Mouse (Mus musculus) embryonic facial prominence, embryonic 15.5 days (tissue): Measurements from ENCODE around the gene Ythdf1. TPM values are rescaled to one million over a fixed set of nuclear protein-coding genes. Genes with fewer than 3 reads are reported as not detected.

ENCODE experiments used
- ATAC-seq: fragments of 200-750 bp; cut with Nextera tagmentation; 2 replicates; pipeline ENCODE4 v1.8.0; 2017; ENCODE audit warnings: low read depth, moderate TSS enrichment; ENCODE audit not compliant: insufficient number of reproducible peaks, low FRiP score, low TSS enrichment
- H3K27ac ChIP-seq: fragments of 300-500 bp; sonication (generic); replicated peaks from 2 replicates; pipeline ENCODE4 v1.5.1; 2015; ENCODE audit warnings: mild to moderate bottlenecking, inconsistent platforms
- H3K27me3 ChIP-seq: fragments of 300-500 bp; sonication (generic); 2 replicates; pipeline ENCODE4 v1.6.1; 2015; ENCODE audit warnings: inconsistent platforms
- H3K36me3 ChIP-seq: fragments of 300-500 bp; sonication (generic); 2 replicates; pipeline ENCODE4 v1.6.1; 2015; ENCODE audit warnings: mild to moderate bottlenecking, inconsistent platforms
- H3K4me1 ChIP-seq: fragments of 300-500 bp; sonication (generic); 2 replicates; pipeline ENCODE4 v1.6.1; 2015; ENCODE audit warnings: inconsistent platforms
- H3K4me2 ChIP-seq: fragments of 300-500 bp; sonication (generic); replicated peaks from 2 replicates; pipeline ENCODE4 v1.6.1; 2015; ENCODE audit warnings: mild to moderate bottlenecking, inconsistent platforms
- H3K4me3 ChIP-seq: fragments of 300-500 bp; sonication (generic); replicated peaks from 2 replicates; pipeline ENCODE4 v1.5.1; 2015; ENCODE audit warnings: mild to moderate bottlenecking, inconsistent platforms
- H3K9ac ChIP-seq: fragments of 300-500 bp; sonication (generic); 2 replicates; pipeline ENCODE4 v1.6.1; 2015; ENCODE audit warnings: inconsistent platforms
- H3K9me3 ChIP-seq: fragments of 300-500 bp; sonication (generic); replicated peaks from 2 replicates; pipeline ENCODE4 v1.6.1; 2016; ENCODE audit warnings: inconsistent platforms
- WGBS: fragments of 180-500 bp; shearing (Covaris S2); methylation state at CpG from one replicate; pipeline ENCODE4 v1.1.7; 2015; 5-methylcytosine and 5-hydroxymethylcytosine counted together
- polyA plus RNA-seq: library from polyadenylated mRNA; unstranded; fragments of >200 nt; fragmentation: Nextera tagmentation; extraction: Ambion mirVana; gene quantifications from 2 replicates; pipeline ENCODE4 v1.2.1, GENCODE M21; 2015

The Ythdf1 gene
- polyA plus RNA-seq: 57.9 and 59.7 TPM in 2 replicates

- Histone ChIP-seq H3K9me3 (no peaks in the 10 kb centered on the region), H3K9ac (peak within 1 kb of the TSS; percentile 100), H3K4me3 (peak within 1 kb of the TSS; percentile 100), H3K4me2 (peak within 1 kb of the TSS; percentile 74), H3K27me3 (no peaks in the 10 kb centered on the region), H3K36me3 (peaks cover 16% of the 10 kb centered on the region), H3K27ac (no peak within 1 kb of the TSS; the same call in 1 of the 2 replicates), H3K4me1 (peaks cover 19% of the 10 kb centered on the region)
- peak; percentile 92 for ATAC-seq
- under 1% methylated on average over 25 of the region's 56 CpGs for WGBS
Measured at GRCm38 (mm10) chr2:180920810-180921400, at the start of gene Ythdf1. Ythdf1 (minus strand) TSS chr2:180920949.

- peak within 1 kb of the TSS; percentile 78 for H3K4me3 ChIP-seq
- H3K9ac ChIP-seq: peak within 1 kb of the TSS; percentile 54
- peak within 1 kb of the TSS; percentile 90 for H3K27ac ChIP-seq
- no peaks in the 10 kb centered on the region for H3K27me3 ChIP-seq
- H3K36me3 ChIP-seq: peaks cover 33% of the 10 kb centered on the region
- H3K9me3 ChIP-seq: no peaks in the 10 kb centered on the region
- H3K4me1 ChIP-seq: peaks cover 24% of the 10 kb centered on the region
- ATAC-seq: peak; percentile 92
- H3K4me2 ChIP-seq: peak within 1 kb of the TSS; percentile 60
- under 1% methylated on average over 57 of the region's 57 CpGs for WGBS
Measured at GRCm38 (mm10) chr2:180967010-180967763, 46.4 kb upstream of the Ythdf1 start, which contains the start of gene Arfgap1. Arfgap1 (plus strand) TSS chr2:180967225.

GRCm38 (mm10) chr2:180966092-180966882 is 45.5 kb upstream of the Ythdf1 start:
- peaks cover 24% of the 10 kb centered on the region for H3K4me1 ChIP-seq
- H3K27ac ChIP-seq: peak overlapping the region; percentile 90
- peaks cover 3% of the 10 kb centered on the region; the same call in 1 of the 2 replicates for H3K27me3 ChIP-seq
- peak overlapping the region; percentile 78 for H3K4me3 ChIP-seq
- no peak for ATAC-seq
- H3K36me3 ChIP-seq: peaks cover 24% of the 10 kb centered on the region
- no peaks in the 10 kb centered on the region for H3K9me3 ChIP-seq
- H3K4me2 ChIP-seq: peak overlapping the region; percentile 60
- 11% methylated on average over 14 of the region's 14 CpGs for WGBS
- H3K9ac ChIP-seq: peak overlapping the region; percentile 54

GRCm38 (mm10) chr2:180963956-180964355 is 43.2 kb upstream of the Ythdf1 start:
- no peak overlapping the region for H3K4me2 ChIP-seq
- H3K4me1 ChIP-seq: peaks cover 15% of the 10 kb centered on the region
- no peak for ATAC-seq
- 7% methylated on average over 5 of the region's 5 CpGs for WGBS
- 0 out of 2 replicates have a peak, but pooled peaks cover 4% of the 10 kb centered on the region for H3K36me3 ChIP-seq
- no peak overlapping the region for H3K9ac ChIP-seq
- H3K27ac ChIP-seq: no peak overlapping the region
- no peaks in the 10 kb centered on the region for H3K9me3 ChIP-seq
- H3K4me3 ChIP-seq: no peak overlapping the region
- H3K27me3 ChIP-seq: peaks cover 3% of the 10 kb centered on the region; the same call in 1 of the 2 replicates

- no peaks in the 10 kb centered on the region for H3K36me3 ChIP-seq
- no peak overlapping the region for H3K9ac ChIP-seq
- no peak for ATAC-seq
- H3K27me3 ChIP-seq: peaks cover 3% of the 10 kb centered on the region; the same call in 1 of the 2 replicates
- no peak overlapping the region for H3K4me3 ChIP-seq
- peaks cover 7% of the 10 kb centered on the region; the same call in 1 of the 2 replicates for H3K4me1 ChIP-seq
- H3K9me3 ChIP-seq: no peaks in the 10 kb centered on the region
- H3K27ac ChIP-seq: no peak overlapping the region
- H3K4me2 ChIP-seq: no peak overlapping the region
- 67% methylated on average over 2 of the region's 2 CpGs for WGBS
Measured at GRCm38 (mm10) chr2:180962616-180963308, 42.0 kb upstream of the Ythdf1 start.

GRCm38 (mm10) chr2:180960187-180960586 is 39.4 kb upstream of the Ythdf1 start:
- no peak overlapping the region for H3K9ac ChIP-seq
- peaks cover 16% of the 10 kb centered on the region; the same call in 1 of the 2 replicates for H3K27me3 ChIP-seq
- no peak overlapping the region for H3K4me3 ChIP-seq
- H3K27ac ChIP-seq: no peak overlapping the region
- WGBS: 65% methylated on average over 3 of the region's 3 CpGs
- no peak overlapping the region for H3K4me2 ChIP-seq
- no peak for ATAC-seq
- H3K36me3 ChIP-seq: no peaks in the 10 kb centered on the region
- H3K4me1 ChIP-seq: no peaks in the 10 kb centered on the region
- H3K9me3 ChIP-seq: no peaks in the 10 kb centered on the region

GRCm38 (mm10) chr2:180959605-180960004 is 38.9 kb upstream of the Ythdf1 start:
- WGBS: 57% methylated on average over 7 of the region's 7 CpGs
- Histone ChIP-seq H3K4me2 (no peak overlapping the region), H3K27ac (no peak overlapping the region), H3K27me3 (peaks cover 18% of the 10 kb centered on the region; the same call in 1 of the 2 replicates), H3K9ac (no peak overlapping the region), H3K9me3 (no peaks in the 10 kb centered on the region), H3K4me1 (no peaks in the 10 kb centered on the region), H3K36me3 (no peaks in the 10 kb centered on the region), H3K4me3 (no peak overlapping the region)
- ATAC-seq: no peak

GRCm38 (mm10) chr2:180954061-180955047 is 33.6 kb upstream of the Ythdf1 start, which contains the start of gene Nkain4:
Nkain4 (minus strand) TSS chr2:180954699.
- H3K4me1 ChIP-seq: peaks cover 9% of the 10 kb centered on the region
- H3K9ac ChIP-seq: peak within 1 kb of the TSS; percentile 31; the same call in 1 of the 2 replicates
- no peaks in the 10 kb centered on the region for H3K36me3 ChIP-seq
- WGBS: under 1% methylated on average over 51 of the region's 52 CpGs
- ATAC-seq: peak; percentile 87
- H3K27ac ChIP-seq: no peak within 1 kb of the TSS
- peaks cover 33% of the 10 kb centered on the region for H3K27me3 ChIP-seq
- H3K4me2 ChIP-seq: peak within 1 kb of the TSS; percentile 89
- H3K9me3 ChIP-seq: no peaks in the 10 kb centered on the region
- peak within 1 kb of the TSS; percentile 54 for H3K4me3 ChIP-seq

- Histone ChIP-seq H3K4me2 (peak overlapping the region; percentile 89), H3K9ac (0 out of 2 replicates have a peak overlapping the region, but pooled peaks have one; percentile 31), H3K36me3 (no peaks in the 10 kb centered on the region), H3K9me3 (no peaks in the 10 kb centered on the region), H3K4me3 (peak overlapping the region; percentile 54), H3K27me3 (peaks cover 33% of the 10 kb centered on the region), H3K27ac (no peak overlapping the region), H3K4me1 (peaks cover 9% of the 10 kb centered on the region)
- 18% methylated on average over 2 of the region's 2 CpGs for WGBS
- no peak for ATAC-seq
Measured at GRCm38 (mm10) chr2:180953638-180954037, 32.9 kb upstream of the Ythdf1 start.
